Mouse (Mus musculus): ENCODE results near the gene Hmox1.

The Hmox1 gene

DNA sequence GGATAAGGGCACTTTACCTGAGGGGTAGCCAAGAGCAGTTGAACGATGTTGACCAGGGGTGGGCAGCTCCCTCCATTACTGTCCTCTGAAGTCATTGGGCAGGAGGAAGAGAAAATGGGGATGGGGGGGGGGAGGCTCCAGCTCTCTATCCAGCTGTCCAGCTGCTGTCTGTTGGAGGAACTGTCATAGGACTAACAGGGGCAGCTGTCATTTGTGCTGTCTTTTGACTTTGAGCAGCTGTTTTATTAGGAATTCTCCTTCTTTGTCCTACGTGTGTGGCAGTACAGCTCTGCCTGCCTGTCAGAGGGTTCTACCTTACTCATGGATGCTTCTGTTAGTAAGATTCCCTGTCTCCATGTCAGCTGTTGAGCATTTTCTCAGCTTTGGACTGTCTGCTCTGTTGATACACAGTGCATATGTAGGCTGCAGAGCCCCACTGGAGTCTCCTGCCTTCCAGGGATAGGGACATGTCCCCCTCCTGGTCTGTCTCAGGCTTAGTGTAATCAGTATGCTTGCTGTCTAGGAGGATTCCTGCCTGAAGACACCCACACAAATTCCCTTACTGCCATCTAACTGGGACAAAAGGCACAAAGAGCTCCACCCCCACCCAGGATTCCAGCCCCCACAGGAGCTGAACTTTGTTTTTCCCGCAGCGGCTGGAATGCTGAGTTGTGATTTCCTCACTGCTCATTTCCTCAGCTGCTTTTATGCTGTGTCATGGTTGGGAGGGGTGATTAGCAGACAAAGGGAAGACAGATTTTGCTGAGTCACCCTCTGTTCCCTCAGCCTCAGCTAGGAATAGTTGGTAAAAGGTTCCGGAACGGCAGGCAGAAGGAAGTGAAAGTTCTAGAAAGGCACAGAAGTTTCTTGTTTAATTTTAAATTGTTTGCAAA, 4.2 kb upstream of the Hmox1 start:
- DNase-seq (ENCODE audit: low spot score), result no peak

DNA sequence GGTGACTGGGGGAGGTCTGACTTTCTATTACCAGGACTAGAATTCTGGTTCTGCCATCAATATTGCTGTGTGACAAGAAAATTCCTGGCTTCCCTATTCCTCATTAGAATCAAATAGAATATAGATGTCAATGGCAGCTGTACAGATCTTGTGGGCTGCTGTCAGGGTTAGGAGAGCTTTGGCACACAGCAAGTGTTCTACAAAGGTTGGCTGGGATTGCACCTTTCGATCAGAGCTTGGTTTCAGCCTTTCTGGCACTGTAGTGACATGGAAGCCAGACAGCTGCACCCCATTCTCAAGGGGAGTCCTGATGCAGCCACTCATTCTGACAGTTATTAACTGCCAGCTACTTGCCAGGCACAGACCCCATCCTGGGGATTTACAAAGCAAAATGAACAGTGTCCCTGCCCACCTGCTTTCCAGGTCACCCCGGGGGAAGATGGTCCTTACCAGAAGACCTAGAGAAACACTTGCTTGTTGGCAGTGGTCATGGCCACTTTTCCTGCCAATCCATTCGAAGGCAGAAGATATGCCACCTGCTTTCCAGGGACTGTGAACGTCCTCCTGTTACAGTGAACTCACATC, 2.5 kb upstream of the Hmox1 start:
- DNase-seq (ENCODE audit: low spot score), result no peak

DNA sequence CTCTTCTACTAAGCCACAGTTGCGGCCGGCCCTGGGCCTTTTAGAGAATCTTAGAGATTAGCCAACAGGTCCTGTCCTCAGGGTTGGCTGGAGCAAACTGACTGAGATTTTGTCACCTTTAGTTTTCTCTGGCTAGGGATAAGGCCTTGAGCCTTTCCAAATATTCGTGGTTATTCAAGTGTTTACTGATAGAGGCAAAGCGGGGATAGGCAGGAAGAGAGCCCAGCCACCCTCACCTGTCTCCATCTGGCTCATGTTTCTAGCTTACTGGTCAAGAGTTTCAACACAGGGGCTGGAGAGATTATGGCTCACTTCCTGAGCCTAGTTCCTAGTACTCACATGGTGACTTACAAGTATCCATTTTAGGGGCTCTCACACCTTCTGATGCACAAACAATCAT, 9.5 kb downstream of the Hmox1 start:
- no peak for DNase-seq (ENCODE audit: low spot score)

DNA sequence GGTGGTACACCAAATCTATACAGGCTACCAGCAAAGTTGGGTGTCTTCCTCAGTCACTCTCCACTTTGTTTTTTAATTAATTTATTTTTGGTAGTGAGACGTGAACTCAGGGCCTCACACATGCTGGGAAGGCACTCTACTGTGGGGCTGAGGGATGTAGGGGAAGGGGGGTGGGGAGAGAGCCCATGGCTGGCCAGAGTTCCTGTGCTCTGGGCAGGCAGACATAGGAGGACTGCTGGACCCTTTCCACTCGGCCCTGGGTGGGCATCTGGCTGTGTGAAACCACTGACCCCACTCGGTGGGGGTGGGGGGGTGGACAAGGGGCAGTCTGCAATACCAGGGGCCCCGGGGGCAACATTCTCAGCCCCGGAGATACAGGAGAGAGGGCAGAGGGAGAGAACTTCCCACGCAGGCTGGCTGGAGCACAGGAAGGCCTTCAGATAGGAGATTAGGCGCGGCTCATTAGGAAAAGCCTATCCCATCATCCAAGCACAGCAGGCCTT, 10.0 kb downstream of the Hmox1 start:
- no peak for DNase-seq (ENCODE audit: low spot score)

DNA sequence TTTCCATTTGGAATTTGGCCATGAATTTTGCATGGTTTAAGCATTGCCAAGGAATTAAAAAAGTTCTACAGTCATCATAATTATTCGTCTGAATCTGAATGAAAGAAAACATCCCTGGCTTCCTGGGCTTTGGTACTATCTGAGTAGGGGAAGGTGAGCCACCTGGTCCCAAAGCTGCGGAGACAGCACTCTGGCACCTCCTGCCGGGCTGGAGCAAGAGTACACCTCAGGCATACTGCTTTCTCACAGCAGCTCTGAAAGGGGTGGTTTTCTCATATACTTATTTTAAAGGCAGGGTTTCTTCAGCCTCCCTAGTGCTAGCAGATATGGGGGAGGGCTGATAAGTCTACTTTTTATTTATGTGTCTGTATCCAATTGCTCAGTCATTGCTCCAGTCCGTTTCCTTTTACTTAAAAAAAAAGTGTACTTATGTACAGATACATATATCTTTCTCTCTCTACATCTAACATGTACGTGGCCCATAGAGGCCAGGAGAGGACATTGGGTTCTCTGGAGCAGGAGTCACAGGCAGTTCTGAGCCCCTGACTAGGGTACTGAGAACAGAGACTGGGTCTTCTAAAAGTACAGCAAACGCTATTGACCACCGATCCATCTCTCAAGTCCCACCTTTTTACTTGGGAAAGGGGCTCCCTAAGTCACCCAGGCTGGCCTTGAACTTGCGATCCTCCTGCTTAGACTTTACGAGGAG, 15.3 kb downstream of the Hmox1 start:
- DNase-seq (ENCODE audit: low spot score), result peak; percentile 37

DNA sequence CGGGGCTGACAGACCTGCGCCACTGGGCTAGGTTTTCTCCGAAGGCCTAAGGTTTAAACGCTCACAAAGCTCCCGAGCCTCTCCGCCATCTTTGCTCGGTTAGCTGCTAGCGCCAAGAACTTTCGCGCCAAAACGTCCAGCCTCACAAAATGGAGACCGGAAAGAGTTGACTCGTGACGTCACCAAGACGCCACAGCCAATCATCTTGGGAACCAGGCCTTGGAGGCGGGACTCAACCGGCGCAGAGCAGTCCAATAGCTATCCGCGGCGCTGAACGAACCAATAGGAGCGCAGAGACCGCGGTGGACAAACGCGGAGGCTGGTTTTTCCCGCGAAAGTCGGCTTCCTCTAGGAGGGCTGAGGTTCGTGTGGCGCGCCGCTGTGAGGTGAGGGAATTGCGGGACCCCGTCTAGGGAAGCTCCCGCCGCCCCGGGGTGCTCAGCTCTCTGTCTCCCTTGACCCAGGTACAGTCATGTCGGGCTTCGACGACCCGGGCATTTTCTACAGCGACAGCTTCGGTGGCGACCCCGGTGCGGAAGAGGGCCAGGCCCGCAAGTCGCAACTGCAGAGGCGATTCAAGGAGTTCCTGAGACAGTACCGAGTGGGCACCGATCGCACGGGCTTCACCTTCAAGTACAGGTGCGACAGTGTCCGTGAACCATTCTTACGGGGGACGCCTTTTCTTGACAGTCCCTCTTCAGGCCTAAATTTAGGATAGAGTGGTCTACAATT, 16.0 kb downstream of the Hmox1 start, which contains the start of gene Mcm5:
TSS of gene Mcm5 (plus strand) at position 334 of the 732 bp plus-strand sequence.
- DNase-seq (ENCODE audit: low spot score), result peak; percentile 97

DNA sequence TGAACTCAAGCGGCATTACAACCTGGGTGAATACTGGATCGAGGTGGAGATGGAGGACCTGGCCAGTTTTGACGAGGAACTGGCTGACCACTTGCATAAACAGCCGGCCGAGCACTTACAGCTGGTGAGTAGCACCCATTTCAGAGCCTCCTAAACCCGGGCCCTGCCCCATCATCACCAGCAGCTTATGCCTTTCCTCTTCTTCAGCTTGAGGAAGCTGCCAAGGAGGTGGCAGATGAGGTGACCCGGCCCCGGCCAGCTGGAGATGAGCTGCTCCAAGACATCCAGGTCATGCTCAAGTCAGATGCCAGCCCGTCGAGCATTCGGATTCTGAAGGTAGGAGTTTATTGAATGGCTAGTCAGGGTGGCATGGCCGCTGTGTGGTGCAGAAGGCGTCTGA, 16.7 kb downstream of the Hmox1 start:
- DNase-seq (ENCODE audit: low spot score), result no peak

DNA sequence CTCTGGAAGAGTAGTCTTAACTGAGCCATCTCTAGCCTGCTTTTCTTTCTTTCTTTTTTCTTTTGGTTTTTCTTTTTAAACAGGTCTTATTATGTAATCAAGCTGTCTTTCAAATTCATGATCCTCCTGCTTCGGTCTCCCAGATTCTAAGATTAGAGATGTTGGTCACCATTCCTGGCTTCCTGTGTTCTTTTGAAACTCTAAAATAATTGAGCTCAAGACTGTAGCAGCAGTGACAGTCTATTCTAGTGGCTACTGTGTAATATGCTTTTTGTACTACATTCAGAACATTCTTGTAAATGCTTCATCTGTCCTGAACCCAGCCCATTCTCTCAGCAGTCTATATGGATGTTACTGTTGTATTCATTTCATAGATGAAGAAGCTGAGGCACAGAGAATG, 25.1 kb downstream of the Hmox1 start:
- no peak for DNase-seq (ENCODE audit: low spot score)

DNA sequence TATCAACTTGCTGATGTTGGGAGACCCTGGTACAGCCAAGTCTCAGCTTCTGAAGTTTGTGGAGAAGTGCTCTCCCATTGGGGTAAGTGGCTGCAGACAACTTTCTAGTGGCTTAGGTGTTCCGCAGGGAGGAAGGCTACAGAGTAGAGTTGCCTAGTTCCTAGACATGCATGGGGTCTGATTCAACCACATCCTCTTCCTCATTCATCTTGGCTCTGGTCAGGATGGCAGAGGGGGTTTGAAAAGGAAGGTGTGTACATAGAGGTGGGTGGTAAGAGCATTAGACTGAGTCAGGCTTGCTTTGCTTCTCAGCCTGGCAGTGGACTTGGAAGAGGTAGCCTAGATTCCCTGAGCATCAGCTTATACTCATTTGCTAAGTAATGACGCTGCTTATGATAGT, 25.9 kb downstream of the Hmox1 start:
- no peak for DNase-seq (ENCODE audit: low spot score)

DNA sequence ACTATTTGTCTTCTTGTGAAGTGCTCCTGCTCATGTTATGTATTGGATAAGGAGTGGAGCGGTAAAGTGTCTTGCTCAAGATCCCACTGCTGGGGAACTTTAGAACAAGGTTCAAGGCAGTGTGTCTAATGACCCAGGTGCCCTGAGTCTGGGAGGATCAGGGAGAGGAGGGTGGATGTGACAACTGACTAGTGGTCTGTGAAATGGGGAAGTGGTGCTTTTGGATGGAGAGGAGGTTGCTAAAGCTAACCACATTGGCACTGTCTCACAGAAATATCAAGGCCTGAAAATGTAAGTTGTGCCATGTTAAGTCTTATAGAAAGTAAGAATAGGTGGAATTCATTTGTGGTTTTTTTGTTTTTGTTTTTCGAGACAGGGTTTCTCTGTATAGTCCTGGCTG, 26.3 kb downstream of the Hmox1 start:
- no peak for DNase-seq (ENCODE audit: low spot score)

DNA sequence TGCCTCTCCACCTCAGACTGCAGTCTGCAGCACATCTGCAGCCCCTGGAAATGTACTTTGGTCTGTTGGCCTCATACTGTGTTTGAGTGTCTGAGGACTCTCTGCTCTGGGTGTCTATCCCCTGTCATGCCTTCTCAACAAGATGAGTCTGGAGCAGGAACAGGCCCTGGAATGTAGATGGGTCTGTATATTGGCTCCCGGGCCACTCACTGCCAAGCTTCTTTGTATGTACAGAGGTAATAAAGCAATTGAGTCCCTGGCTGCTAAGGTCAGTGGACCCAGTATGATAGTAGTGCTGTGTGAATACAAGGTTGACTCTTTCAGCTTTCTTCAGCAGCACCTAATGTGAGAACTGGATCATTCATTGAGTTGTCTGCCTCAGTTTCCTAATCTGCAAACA, 34.0 kb downstream of the Hmox1 start:
- DNase-seq (ENCODE audit: low spot score), result no peak

DNA sequence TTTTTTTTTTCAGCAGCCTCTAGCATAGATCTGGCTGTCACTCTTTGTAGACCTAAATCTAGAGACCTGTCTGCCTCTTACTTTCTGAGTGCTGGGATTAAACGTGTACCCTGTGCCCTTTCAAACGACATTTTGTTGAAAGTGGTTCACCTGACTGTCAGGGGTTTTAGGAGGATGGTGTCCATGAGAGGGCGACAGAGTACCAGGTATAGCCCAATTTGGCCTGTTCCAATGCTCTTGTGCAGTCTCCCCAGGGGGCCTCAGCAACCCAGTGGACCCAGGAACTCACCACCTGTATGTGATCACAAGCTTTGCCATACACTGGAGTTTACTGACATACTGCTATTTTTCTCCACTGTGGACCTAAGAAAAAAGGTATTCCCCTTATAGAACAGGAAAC, 39.1 kb downstream of the Hmox1 start:
- no peak for DNase-seq (ENCODE audit: low spot score)

DNA sequence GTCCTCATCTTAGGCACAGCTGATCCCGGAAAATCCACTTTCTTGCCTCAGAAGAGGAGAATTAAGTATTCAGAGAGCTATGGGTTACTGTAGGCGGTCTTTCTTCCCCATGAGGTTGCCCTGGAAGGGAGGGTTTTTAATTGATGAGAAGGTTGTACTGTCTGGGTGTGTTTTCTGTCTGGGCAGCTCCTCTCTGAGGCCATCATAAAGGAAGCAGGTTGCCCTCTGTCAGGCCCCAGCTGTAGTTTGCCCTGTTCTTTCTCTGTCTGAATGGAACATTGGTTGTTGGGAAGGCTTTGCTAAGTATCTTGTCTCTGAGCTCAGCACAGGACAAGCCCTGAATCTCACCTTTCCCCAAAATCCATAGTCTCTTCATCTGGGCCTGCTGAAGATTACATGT, 40.0 kb downstream of the Hmox1 start:
- DNase-seq (ENCODE audit: low spot score), result no peak

DNA sequence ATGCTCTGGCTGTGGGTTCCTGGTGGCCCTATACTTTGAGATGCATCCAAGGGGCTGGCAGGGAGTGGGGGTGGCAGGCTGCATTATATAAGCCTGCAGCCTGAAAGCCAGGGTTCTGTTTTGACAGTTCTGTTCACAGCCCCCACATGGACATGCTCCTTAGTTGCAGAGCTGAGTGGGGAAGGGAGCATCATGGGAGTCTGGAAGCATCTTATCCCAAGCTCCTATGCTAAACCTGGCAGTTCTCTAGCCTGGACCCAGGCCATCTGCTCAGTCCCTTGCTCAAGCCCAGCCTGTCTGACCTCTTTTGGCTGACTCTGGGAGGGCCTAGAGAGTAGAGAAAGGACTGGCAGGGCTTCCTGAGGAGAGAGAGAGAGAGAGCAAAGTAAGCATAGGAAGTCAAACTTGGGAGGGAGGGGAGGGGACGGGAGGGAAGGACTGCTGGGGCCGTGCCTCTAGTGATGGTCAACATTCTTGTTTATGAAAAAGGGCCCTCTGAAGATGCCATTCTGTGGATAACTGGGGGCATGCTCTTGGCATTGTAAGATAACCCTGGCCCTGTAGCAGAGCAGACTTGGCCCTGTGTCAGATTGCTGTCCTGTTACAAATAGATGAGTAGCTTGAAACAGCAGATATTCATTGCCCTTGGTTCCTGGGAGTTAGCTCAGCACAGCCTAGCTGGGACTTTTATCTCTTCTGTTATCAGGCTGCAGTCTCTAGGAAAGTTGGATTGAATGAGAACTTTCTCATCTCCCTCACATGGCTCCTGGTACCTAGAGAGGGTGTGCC, 41.4 kb downstream of the Hmox1 start:
- no peak for DNase-seq (ENCODE audit: low spot score)

DNA sequence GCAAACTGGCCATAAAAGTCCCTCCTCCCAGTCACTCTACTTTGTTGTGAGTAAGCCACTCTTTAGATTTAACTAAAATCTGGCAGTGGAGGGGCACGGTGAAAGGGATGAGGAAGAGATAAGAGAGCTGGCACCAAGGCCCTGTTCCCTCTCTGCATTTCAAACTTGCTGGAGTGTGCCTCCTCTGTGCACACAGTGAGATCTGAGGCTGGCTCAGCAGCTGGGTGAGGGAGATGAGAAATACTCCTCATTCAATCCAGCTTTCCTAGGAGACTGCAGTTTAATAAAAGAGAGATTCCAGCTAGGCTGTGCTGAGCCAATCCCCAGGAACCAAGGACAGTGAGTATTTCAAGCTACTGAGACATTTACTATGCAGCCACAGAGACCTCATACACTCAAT, 42.3 kb downstream of the Hmox1 start:
- DNase-seq (ENCODE audit: low spot score), result no peak

DNA sequence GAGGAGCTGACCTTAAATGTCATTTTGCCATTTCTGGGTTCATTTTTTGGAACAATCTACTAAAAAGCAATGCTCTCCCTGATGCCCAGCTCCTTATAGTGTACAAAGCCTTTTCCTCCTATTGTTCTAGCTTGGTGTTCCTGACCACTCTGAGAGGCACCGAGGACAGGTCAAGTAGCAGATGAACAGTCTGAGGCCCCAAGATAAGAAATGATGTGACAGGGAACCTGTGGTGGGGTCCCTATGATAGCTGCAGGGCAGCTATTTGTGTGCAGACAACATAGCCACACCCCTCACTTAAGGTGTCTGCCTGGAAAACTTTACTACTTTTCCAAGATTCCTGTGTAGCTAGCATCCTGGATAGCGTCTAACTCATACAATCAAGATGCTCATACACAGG, 42.8 kb downstream of the Hmox1 start:
- no peak for DNase-seq (ENCODE audit: low spot score)

DNA sequence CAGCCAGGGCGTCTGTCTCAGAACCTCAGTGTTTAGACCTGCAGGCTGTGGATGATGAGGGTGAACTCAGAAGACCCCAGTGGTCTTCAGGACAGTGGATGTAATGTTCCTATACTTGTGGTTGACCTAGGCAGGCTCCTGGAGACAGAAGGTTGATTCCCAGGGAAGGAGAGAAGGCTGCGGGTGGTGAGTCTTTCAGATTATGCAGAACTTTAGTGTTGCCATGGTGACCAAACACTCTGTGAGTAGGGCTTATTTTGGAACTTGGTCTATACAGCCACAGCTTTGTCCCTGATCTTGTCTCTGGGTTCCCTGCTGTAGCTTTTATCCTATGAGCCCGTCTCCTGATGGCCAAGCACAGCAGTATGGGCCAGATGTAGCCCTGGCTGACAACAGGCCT, 44.1 kb downstream of the Hmox1 start:
- DNase-seq (ENCODE audit: low spot score), result no peak
